Mouse (Mus musculus) cerebellum, adult 18-20 months (tissue): ENCODE results near the gene Fchsd2.

Experiments
- DNase-seq, 2 experiments: peaks; one replicate each; pipeline ENCODE4 v3.0.0; 2021

Gene Fchsd2

GRCm38 (mm10) chr7:101092618-101093017, at the start of gene Fchsd2:
TSS of gene Fchsd2 (plus strand) at chr7:101092863.
- peak; percentile 25 to 50 for DNase-seq

- no peak for DNase-seq
Observed at GRCm38 (mm10) chr7:101043846-101044541, 48.7 kb upstream of the Fchsd2 start.

GRCm38 (mm10) chr7:101048247-101048646, 44.4 kb upstream of the Fchsd2 start:
- no peak for DNase-seq

GRCm38 (mm10) chr7:101049326-101050087, 43.2 kb upstream of the Fchsd2 start:
- no peak for DNase-seq

- DNase-seq = no peak
Observed at GRCm38 (mm10) chr7:101050724-101051550, 41.7 kb upstream of the Fchsd2 start.

- peak; percentile 47 to 74 for DNase-seq
Observed at GRCm38 (mm10) chr7:101051551-101052221, 41.0 kb upstream of the Fchsd2 start.

- no peak for DNase-seq
Observed at GRCm38 (mm10) chr7:101053136-101053535, 39.5 kb upstream of the Fchsd2 start.

- no peak for DNase-seq
Observed at GRCm38 (mm10) chr7:101057309-101057708, 35.4 kb upstream of the Fchsd2 start.

- DNase-seq = no peak
Observed at GRCm38 (mm10) chr7:101059188-101059587, 33.5 kb upstream of the Fchsd2 start.

GRCm38 (mm10) chr7:101060476-101060875, 32.2 kb upstream of the Fchsd2 start:
- no peak for DNase-seq

- DNase-seq = peak; percentile 85 to 90
Observed at GRCm38 (mm10) chr7:101061381-101061780, 31.3 kb upstream of the Fchsd2 start.

GRCm38 (mm10) chr7:101062246-101062645, 30.4 kb upstream of the Fchsd2 start:
- peak; percentile 11 to 12 for DNase-seq

GRCm38 (mm10) chr7:101063523-101063922, 29.1 kb upstream of the Fchsd2 start:
- DNase-seq = no peak

GRCm38 (mm10) chr7:101064697-101065688, 27.7 kb upstream of the Fchsd2 start:
- DNase-seq = no peak

- DNase-seq = no peak
Observed at GRCm38 (mm10) chr7:101066009-101066408, 26.7 kb upstream of the Fchsd2 start.

- DNase-seq = no peak
Observed at GRCm38 (mm10) chr7:101066650-101067346, 25.9 kb upstream of the Fchsd2 start.

GRCm38 (mm10) chr7:101067521-101067920, 25.1 kb upstream of the Fchsd2 start:
- no peak for DNase-seq

- no peak for DNase-seq
Observed at GRCm38 (mm10) chr7:101069271-101069670, 23.4 kb upstream of the Fchsd2 start.

- DNase-seq = no peak
Observed at GRCm38 (mm10) chr7:101070406-101070805, 22.3 kb upstream of the Fchsd2 start.

GRCm38 (mm10) chr7:101071020-101071419, 21.6 kb upstream of the Fchsd2 start:
- DNase-seq = no peak
